Mouse (Mus musculus): Measurements from ENCODE around the gene Mospd1.
A peak's percentile ranks its signal among the peaks of the same experiment; 100 is the strongest.

The Mospd1 gene

GRCm38 (mm10) chrX:53370366-53370740 is at the start of gene Mospd1:
Mospd1 (minus strand) TSS chrX:53370502.
- DNase-seq (ENCODE audit: low read depth, low spot score): peak; percentile 50

- DNase-seq (ENCODE audit: low read depth, low spot score): no peak
Observed at GRCm38 (mm10) chrX:53386362-53386761, 16.1 kb upstream of the Mospd1 start.

GRCm38 (mm10) chrX:53383122-53383521 is 12.8 kb upstream of the Mospd1 start:
- DNase-seq (ENCODE audit: low read depth, low spot score): no peak

GRCm38 (mm10) chrX:53369534-53370365 is 552 bp downstream of the Mospd1 start:
- peak; percentile 8 for DNase-seq (ENCODE audit: low read depth, low spot score)

- no peak for DNase-seq (ENCODE audit: low read depth, low spot score)
Observed at GRCm38 (mm10) chrX:53364668-53365383, 5.5 kb downstream of the Mospd1 start.

GRCm38 (mm10) chrX:53348374-53348773 is 21.9 kb downstream of the Mospd1 start:
- DNase-seq (ENCODE audit: low read depth, low spot score): no peak

GRCm38 (mm10) chrX:53341531-53341930 is 28.8 kb downstream of the Mospd1 start:
- DNase-seq (ENCODE audit: low read depth, low spot score): peak; percentile 4

GRCm38 (mm10) chrX:53337355-53337754 is 32.9 kb downstream of the Mospd1 start:
- DNase-seq (ENCODE audit: low read depth, low spot score): no peak

- DNase-seq (ENCODE audit: low read depth, low spot score): no peak
Observed at GRCm38 (mm10) chrX:53330396-53330795, 39.9 kb downstream of the Mospd1 start.

GRCm38 (mm10) chrX:53321111-53321510 is 49.2 kb downstream of the Mospd1 start:
- DNase-seq (ENCODE audit: low read depth, low spot score): no peak

- no peak for DNase-seq (ENCODE audit: low read depth, low spot score)
Observed at GRCm38 (mm10) chrX:53320564-53320963, 49.7 kb downstream of the Mospd1 start.
